Mouse (Mus musculus): Measurements from ENCODE around the gene St6galnac3.

DNA sequence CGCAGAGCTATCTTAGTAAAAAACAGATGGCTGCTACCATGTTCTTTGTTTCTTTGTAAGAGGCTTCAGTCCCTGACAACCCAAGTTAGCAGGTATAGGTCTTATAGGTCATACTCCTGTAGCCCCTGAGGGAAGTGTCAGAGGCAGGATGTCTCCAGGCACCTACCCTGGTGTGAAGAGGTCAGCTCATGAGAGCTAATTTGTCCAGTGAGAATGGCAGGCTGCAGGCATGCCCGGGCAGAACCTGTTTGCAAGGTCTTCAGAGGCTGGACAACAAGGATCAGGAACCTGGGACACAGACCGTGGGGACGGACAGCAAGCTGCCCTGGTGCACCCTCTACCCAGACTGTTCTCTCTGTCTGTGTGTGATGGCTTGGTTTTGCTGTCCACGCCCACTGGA is 482.4 kb downstream of the St6galnac3 start:
- TF ChIP-seq CTCF (IDR thresholded peaks at IDR 0.05; ENCODE audit: low read depth, low read length) (no peak), POLR2A (IDR thresholded peaks at IDR 0.05; ENCODE audit: borderline replicate concordance, low read depth, low read length) (no peak)
